Mouse (Mus musculus) spleen, postnatal 14 days (tissue): ENCODE data around the gene Asap3.

Experiments used
- DNase-seq, 2 experiments: peaks; one replicate each; pipeline ENCODE4 v3.0.0; 2021 to 2022; ENCODE audit warnings: low spot score in 2 of 2

The Asap3 gene

GRCm38 (mm10) chr4:136206033-136206893 is at the start of gene Asap3:
Asap3 (plus strand) TSS chr4:136206365.
- peak; percentile 86 to 89 for DNase-seq

DNA sequence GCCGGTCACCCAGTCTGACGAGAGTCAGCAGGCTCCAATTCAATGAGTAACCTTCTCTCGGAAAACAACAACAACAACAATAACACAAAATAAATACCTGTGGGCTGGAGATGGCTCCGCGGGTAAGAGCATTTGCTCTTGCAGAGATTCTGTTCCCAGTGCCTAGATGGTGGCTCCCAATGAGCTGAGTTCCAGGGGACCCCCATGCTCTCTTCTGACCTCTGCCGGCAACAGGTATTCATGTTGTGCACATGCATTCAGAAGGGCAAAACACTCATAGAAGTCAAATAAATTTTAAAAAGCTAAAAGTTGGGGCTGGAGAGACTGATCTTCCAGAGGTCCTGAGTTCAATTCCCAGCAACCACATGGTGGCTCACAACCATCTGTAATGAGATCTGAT is 47.7 kb upstream of the Asap3 start:
- DNase-seq: no peak

- DNase-seq: peak in 1 of 2 experiments; percentile 68
Measured at GRCm38 (mm10) chr4:136159802-136160397, 46.3 kb upstream of the Asap3 start.

DNA sequence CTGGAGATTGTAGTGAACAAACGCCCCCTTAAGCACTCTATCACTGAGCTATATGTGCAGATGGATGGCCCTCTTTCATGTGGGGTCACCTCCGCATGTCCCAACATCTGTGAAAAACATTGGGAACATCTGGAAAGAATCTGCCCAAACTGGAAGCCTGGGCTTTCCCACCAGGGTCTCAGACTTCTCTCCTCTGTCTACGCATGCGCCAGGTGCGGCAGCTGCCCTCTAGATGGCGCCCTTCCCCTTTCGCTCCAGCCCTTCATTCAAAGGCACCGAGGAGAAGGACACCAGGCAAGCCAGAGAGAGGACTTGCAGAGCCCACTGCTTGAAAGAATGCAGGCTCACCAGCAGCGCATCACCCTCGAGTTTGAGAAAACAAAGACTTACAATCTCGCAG is 42.7 kb upstream of the Asap3 start:
- peak; percentile 82 to 90 for DNase-seq

- DNase-seq: no peak
Measured at GRCm38 (mm10) chr4:136164981-136165380, 41.2 kb upstream of the Asap3 start.

DNA sequence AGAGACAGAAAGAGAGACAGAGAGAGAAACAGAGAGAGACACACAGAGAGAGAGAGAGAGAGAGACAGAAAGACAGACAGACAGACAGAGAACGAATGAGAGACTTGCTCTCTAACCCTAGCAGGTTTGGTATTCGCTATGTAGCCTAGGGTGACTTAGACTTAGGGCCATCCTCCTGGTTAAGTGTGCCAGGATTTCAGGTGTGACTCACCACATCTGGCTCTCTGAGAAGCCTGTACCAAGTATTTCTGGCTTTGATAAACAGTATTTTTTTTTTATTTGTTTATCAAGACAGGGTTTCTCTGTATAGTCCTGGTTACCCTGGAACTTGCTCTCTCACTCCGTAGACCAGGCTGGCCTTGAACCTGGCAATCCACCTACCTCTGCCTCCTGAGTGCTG is 38.5 kb upstream of the Asap3 start:
- no peak for DNase-seq

DNA sequence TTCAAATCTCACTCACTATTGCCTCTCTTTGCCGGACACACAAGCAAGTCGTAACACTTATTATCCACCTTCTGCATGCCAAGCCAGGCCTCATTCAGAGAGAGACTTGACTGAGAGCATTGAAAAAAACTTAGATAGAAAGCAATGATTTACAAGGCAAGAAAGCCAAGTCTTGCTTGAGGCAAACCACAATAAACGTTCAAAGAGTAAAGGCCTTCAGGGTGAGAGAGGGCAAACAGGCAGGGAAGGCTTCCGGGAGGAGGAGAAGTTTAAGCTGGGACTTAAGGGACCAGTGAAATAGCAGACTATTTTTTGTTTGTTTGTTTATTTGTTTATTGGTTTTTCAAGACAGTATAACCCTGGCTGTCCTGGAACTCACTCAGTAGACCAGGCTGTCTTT is 35.8 kb upstream of the Asap3 start:
- DNase-seq: no peak

DNA sequence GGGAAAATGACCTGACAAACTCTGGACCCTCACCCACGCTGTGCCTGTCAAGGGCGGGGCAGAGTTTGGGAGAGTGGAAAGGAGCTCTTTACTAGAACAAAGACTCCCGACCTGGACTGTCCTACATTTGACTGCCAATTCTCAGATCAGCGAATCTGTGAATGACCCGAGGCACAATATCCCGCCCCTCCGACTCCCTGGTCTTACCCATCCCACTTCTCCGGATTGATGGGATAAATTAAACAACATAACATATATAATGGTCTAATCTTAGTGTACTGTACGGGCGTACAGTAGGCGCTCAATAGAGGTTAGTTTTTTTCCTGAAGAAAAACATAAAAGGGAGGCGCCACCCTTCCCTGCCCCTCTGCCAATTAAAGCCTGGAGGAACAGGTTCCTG is 34.7 kb upstream of the Asap3 start:
- no peak for DNase-seq

DNA sequence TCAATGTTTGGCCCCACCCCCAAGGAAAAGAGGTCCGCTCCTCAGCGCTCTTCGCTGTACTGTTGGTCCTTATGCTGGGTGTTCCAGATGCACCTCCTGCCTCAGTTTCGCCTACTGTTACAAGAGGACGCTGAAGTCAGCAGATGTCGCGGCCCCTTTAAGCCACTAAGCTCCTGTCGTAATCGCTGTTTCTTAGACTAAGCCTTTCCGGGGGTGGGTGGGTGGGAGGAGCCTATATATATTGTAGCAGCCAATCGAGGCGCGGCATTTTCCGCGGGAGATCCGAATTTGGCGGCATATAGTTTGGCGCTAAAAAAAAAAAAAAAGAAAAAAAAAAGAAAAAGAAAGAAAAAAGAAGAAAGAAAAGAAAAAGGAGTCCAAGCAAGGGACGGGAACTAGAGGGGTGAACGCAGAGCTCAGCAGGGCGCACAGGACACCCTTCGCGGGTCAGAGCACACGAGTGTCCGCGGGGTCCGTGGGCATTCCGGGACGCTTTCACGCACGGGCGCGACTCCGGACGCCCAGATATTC is 34.1 kb upstream of the Asap3 start, which contains the start of gene E2f2:
TSS of gene E2f2 (plus strand) at position 384 of the 531 bp plus-strand sequence.
- DNase-seq: peak; percentile 59 to 75

DNA sequence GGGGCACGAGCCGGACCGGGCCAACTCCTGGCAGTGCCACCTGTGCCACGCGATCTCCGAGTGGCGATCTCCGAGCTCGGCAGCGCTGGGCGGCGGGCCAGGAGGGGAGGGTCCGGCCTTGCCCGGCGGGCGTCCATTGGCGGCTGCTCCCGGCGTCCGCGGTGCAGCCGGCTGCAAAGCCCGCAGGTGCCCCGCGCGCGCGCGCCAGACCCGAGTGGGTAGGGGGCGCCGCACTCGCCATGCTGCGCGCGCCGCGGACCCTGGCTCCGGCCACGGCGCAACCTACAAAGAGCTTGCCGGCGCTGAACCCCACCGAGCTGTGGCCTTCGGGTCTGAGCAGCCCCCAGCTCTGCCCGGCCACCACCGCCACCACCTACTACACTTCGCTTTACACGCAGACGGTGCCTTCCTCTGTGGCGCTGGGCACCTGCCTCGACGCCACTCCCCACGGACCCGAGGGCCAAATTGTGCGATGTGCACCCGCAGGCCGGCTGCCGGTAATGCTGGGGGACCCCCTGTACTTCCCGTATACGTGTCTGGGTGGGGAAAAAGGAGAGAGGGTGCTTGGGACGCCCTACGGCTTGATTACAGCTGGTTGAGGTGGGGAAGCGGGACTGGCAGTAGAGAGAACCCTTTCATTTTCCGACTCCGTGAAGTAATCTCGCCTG is 33.5 kb upstream of the Asap3 start:
- peak; percentile 62 to 70 for DNase-seq

DNA sequence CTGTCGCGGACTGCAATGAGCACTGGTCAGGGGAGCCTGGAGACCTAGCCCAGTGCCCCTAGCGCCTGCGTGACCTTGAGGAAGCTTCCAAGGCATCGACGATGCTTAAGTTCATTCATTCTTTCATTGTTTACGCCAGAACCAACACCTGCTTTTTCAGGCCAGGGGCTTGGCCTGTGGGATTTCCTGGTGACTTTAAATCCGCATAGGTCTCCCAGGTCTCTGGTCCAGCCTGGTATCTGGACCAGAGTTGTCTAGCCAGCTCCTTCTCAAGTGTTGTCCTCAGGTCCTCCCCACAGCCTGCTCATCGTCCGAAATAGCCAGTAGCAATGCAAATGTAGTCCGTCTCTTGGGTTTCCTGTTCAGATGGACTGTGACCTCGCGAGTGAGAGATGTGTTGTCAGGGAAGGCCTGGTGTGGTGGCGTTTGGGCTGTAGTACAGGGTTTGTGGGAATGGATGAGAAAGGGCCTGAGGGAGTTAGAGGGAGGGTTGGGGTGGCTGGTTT is 32.9 kb upstream of the Asap3 start:
- DNase-seq: peak in 1 of 2 experiments; percentile 37

- DNase-seq: peak; percentile 84 to 89
Measured at GRCm38 (mm10) chr4:136174216-136175193, 31.7 kb upstream of the Asap3 start.

GRCm38 (mm10) chr4:136176022-136176552 is 30.1 kb upstream of the Asap3 start:
- no peak for DNase-seq

- DNase-seq: peak; percentile 43 to 51
Measured at GRCm38 (mm10) chr4:136177244-136177611, 28.9 kb upstream of the Asap3 start.

- peak; percentile 90 to 95 for DNase-seq
Measured at GRCm38 (mm10) chr4:136177612-136178474, 28.3 kb upstream of the Asap3 start.

- no peak for DNase-seq
Measured at GRCm38 (mm10) chr4:136178475-136178921, 27.7 kb upstream of the Asap3 start.

- DNase-seq: no peak
Measured at GRCm38 (mm10) chr4:136179456-136179855, 26.7 kb upstream of the Asap3 start.

GRCm38 (mm10) chr4:136179998-136180397 is 26.2 kb upstream of the Asap3 start:
- DNase-seq: peak; percentile 92 to 95
